Mouse (Mus musculus) hindbrain, embryonic 14.5 days (tissue): ENCODE data around the gene Alg2. TPM values are rescaled to one million over a fixed set of nuclear protein-coding genes. Genes with fewer than 3 reads are reported as not detected.

ENCODE experiments used
- ATAC-seq: fragments of 200-750 bp; cut with Nextera tagmentation; 2 replicates; pipeline ENCODE4 v1.8.0; 2017; ENCODE audit warnings: moderate number of reproducible peaks, mild to moderate bottlenecking, moderate TSS enrichment, moderate library complexity; ENCODE audit not compliant: low FRiP score
- DNase-seq: peaks from one replicate; pipeline ENCODE4 v3.0.0-alpha.2; 2015; ENCODE audit warnings: low spot score
- H3K27ac ChIP-seq: fragments of 300-500 bp; sonication (generic); 2 replicates; pipeline ENCODE4 v1.5.1; 2014; ENCODE audit warnings: mild to moderate bottlenecking, moderate library complexity
- H3K27me3 ChIP-seq: fragments of 300-500 bp; sonication (generic); 2 replicates; pipeline ENCODE4 v1.6.1; 2014; ENCODE audit warnings: mild to moderate bottlenecking, low read length, mixed read lengths; ENCODE audit not compliant: control insufficient read depth, insufficient read depth
- H3K36me3 ChIP-seq: fragments of 300-500 bp; sonication (generic); replicated peaks from 2 replicates; pipeline ENCODE4 v1.6.1; 2014; ENCODE audit not compliant: control insufficient read depth, insufficient read depth
- H3K4me1 ChIP-seq: fragments of 300-500 bp; sonication (generic); replicated peaks from 2 replicates; pipeline ENCODE4 v1.6.1; 2014; ENCODE audit warnings: antibody characterized with exemption, low read length, mixed read lengths; ENCODE audit not compliant: control insufficient read depth, insufficient read depth
- H3K4me2 ChIP-seq: fragments of 300-500 bp; sonication (generic); replicated peaks from 2 replicates; pipeline ENCODE4 v1.6.1; 2014; ENCODE audit warnings: mild to moderate bottlenecking, moderate library complexity
- H3K4me3 ChIP-seq: fragments of 300-500 bp; sonication (generic); replicated peaks from 2 replicates; pipeline ENCODE4 v1.5.1; 2014; ENCODE audit warnings: mild to moderate bottlenecking, low read length
- H3K9ac ChIP-seq: fragments of 300-500 bp; sonication (generic); 2 replicates; pipeline ENCODE4 v1.6.1; 2014
- H3K9me3 ChIP-seq: fragments of 300-500 bp; sonication (generic); 2 replicates; pipeline ENCODE4 v1.6.1; 2016; ENCODE audit warnings: low read length; ENCODE audit not compliant: control insufficient read depth
- WGBS: fragments of 180-500 bp; shearing (Covaris S2); extraction: QIAGEN DNeasy Blood & Tissue Kit; methylation state at CpG from one replicate; pipeline ENCODE4 v1.1.7; 2014; 5-methylcytosine and 5-hydroxymethylcytosine counted together
- polyA plus RNA-seq: library from polyadenylated mRNA; unstranded; fragments of >200 nt; fragmentation: Nextera tagmentation; extraction: Ambion mirVana; gene quantifications from 2 replicates; pipeline ENCODE4 v1.2.1, GENCODE M21; 2014

The Alg2 gene
- polyA plus RNA-seq, result 370 and 390 TPM in 2 replicates

DNA sequence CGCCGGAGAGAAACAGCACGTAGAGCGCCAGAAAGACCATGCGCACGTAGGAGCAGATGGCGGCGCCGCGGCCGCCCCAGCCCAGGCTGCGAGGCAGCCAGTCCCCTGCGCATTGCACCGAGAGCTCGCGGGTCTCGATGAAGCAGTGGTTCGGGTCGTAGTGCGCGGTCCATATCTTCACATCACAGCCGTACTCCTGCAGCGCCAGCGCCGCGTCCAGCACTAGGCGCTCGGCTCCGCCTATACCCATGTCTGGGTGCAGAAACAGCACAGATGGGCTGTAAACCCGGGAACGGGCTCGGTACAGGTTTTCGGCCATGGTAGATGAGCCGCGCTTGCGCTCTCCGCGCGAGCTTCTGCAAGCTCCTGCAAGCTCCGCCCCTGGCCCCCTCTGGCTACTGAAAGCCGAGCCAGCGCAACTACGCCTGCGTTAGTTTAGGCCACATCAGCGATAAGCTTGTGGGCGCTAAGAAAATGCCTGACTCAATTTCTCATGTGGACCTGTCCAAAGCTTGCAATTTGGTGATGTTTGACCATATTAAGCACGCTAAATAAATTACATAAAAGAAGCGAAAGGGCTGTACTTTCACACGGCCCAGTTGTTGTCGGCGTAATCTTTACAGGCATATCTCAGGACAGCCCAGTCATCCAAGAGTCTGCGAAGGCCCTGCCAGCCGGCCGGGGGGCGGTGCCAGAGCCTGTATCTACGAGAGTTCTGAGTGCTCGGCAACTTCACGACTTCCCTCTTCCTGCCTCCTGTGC is at the start of gene Alg2, which contains the start of gene Sec61b:
Gene Alg2, minus strand, starts transcription at position 366 of the 762 bp plus-strand sequence.
Gene Sec61b, plus strand, starts transcription at position 691 of the 762 bp plus-strand sequence.
- H3K4me2 ChIP-seq, result peak within 1 kb of the TSS; percentile 78
- H3K9me3 ChIP-seq, result peaks cover 8% of the 10 kb centered on the region
- ATAC-seq (peak; percentile 98), DNase-seq (peak; percentile 98)
- peak within 1 kb of the TSS; percentile 98 for H3K27ac ChIP-seq
- peak within 1 kb of the TSS; percentile 79 for H3K4me3 ChIP-seq
- WGBS, result under 1% methylated on average over 56 of the region's 58 CpGs
- no peaks in the 10 kb centered on the region for H3K27me3 ChIP-seq
- H3K9ac ChIP-seq, result peak within 1 kb of the TSS; percentile 91
- peaks cover 61% of the 10 kb centered on the region for H3K36me3 ChIP-seq
- H3K4me1 ChIP-seq, result peaks cover 22% of the 10 kb centered on the region

DNA sequence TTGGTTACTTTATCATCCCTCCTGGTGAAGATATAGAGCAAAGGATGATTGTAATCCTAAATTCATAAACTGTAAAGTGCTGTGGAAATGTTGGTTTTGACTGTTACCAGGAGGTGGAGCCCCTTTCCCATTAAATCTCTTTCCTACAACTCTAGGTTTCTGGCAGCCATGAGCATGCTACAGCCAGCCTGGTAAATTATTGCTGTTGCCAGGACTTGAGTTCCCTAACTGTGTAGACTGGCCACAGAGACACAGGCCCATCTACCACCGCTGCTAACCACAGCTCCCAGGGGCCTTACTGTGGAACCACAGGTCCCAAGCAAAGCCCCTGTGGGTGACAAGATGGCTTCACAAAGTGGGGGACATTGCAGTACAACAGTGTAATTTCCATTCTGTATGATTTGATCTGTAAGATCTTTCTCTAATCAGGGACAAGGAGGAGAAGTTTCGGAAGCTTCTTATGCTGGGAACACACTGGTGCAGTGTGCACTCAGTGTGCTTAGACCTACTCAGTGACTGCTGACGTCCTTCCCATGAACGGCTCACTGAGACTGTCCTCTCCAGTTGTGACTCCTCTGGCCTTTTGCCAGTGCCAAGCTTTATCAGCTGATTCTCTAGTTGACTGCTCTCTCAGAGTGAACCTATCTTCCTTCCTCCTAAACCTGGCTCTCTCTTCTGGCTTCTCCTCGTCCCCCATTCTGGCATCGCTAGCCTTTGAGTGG is 47.9 kb upstream of the Alg2 start:
- Histone ChIP-seq H3K27me3 (no peaks in the 10 kb centered on the region), H3K4me3 (no peak overlapping the region), H3K4me1 (no peaks in the 10 kb centered on the region), H3K9ac (no peak overlapping the region), H3K36me3 (no peaks in the 10 kb centered on the region), H3K27ac (no peak overlapping the region), H3K9me3 (0 out of 2 replicates have a peak, but pooled peaks cover 9% of the 10 kb centered on the region), H3K4me2 (no peak overlapping the region)
- 87% methylated on average over 6 of the region's 6 CpGs for WGBS
- ATAC-seq (peak; percentile 59), DNase-seq (peak; percentile 79)

- DNase-seq, result no peak
- WGBS, result 67% methylated on average over 4 of the region's 4 CpGs
- H3K4me3 ChIP-seq, result no peak overlapping the region
- H3K27ac ChIP-seq, result no peak overlapping the region
- H3K9me3 ChIP-seq, result 0 out of 2 replicates have a peak, but pooled peaks cover 3% of the 10 kb centered on the region
- no peak for ATAC-seq
- no peak overlapping the region for H3K9ac ChIP-seq
- no peaks in the 10 kb centered on the region for H3K4me1 ChIP-seq
- H3K4me2 ChIP-seq, result no peak overlapping the region
- H3K36me3 ChIP-seq, result no peaks in the 10 kb centered on the region
- no peaks in the 10 kb centered on the region for H3K27me3 ChIP-seq
Measured at GRCm38 (mm10) chr4:47520076-47520475, 45.9 kb upstream of the Alg2 start.

DNA sequence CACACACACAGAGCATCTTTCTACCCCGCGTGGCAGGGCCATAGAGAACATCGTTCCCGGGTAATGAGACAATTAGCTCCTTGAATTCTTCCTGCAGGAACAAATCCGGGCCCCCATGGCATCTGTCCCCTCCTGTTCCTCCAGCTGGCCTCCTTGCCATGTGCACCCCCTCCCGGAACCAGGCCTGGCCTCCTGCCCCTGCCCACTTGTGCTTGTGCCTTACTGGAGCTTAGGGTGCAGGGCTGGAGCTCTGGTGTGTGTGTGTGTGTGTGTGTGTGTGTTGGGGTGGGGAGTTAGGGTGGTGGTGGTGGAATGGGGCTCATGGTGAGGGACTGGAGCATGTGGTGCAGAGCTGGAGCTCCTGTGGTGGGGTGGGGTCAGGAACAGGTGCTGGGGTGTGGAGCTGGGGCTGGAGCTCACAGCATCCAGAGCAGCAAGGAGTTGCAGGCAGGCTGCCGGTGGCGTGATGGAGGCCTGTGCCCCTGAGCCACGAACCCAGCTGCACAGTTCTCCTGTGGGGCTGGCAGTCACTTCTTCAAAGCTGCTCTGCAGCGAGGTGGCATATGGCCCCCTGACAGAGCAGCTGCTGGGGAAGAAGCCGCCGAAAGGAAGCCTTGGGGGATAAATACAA is 44.5 kb upstream of the Alg2 start:
- WGBS, result 31% methylated on average over 12 of the region's 12 CpGs
- Histone ChIP-seq H3K36me3 (no peaks in the 10 kb centered on the region), H3K4me2 (no peak overlapping the region; the same call in 1 of the 2 replicates), H3K27ac (peak overlapping the region; percentile 32; the same call in 1 of the 2 replicates), H3K4me1 (no peaks in the 10 kb centered on the region), H3K9ac (no peak overlapping the region), H3K9me3 (no peaks in the 10 kb centered on the region), H3K27me3 (no peaks in the 10 kb centered on the region), H3K4me3 (no peak overlapping the region)
- peak; percentile 61 for ATAC-seq
- DNase-seq, result no peak

DNA sequence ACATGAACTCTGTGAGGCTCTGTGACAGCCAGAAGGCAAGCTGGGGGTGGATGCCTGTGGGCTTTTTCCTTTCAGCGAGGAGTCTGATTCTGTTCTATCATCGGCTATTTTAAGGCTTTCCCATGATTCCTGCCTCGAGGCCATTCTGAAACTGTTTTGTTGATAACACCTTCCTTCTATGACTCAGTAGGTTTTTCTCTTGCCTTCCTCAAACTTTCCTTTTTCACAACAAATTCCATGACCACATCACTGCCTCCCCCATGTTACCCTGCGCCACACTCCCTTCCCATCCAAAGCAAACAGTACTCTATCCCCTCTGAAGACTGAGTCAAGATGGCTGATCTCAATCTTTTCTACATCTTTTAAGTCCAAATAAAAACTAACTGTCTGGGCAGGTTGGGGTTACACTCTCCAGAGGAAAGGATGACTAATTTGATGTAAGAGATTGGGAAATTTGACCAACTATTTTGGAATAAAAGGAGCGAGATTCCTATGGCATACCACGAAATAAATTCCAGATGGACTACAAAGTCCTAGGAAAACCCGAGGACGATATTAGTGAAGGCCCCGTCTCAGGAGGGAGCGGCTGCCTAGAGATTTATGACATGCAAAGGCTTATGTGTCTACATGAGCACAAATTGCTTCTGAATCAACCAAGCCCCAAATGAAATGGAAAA is 30.8 kb upstream of the Alg2 start:
- H3K9ac ChIP-seq, result no peak overlapping the region
- no peak overlapping the region for H3K4me2 ChIP-seq
- 91% methylated on average over 10 of the region's 10 CpGs for WGBS
- no peak for ATAC-seq
- DNase-seq, result no peak
- H3K27ac ChIP-seq, result no peak overlapping the region
- H3K4me3 ChIP-seq, result no peak overlapping the region
- no peaks in the 10 kb centered on the region for H3K4me1 ChIP-seq
- no peaks in the 10 kb centered on the region for H3K36me3 ChIP-seq
- H3K9me3 ChIP-seq, result no peaks in the 10 kb centered on the region
- no peaks in the 10 kb centered on the region for H3K27me3 ChIP-seq

- no peak for ATAC-seq
Measured at GRCm38 (mm10) chr4:47503045-47503444, 28.9 kb upstream of the Alg2 start.

DNA sequence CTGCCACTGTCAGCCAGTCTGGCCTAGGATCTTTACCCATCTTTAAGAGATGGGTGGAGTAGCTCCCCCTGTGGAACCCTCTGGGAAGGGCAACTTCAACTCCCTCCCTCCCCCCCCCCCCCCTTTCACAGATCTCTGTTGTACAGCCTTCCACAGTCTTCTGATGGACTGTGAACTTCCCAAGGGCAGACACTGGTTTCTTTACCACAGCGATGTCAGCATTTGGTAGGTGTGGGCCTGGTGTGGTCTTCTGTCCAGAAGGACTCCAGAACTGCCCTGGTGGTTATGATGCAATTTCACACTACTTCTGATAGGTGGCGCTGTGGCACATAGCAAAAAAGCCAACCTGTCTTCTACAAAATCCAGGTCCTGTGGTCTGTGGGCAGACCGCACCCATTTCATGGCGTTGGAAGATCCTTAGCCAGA is 28.4 kb upstream of the Alg2 start:
- Histone ChIP-seq H3K4me3 (no peak overlapping the region), H3K27ac (no peak overlapping the region), H3K27me3 (no peaks in the 10 kb centered on the region), H3K36me3 (no peaks in the 10 kb centered on the region), H3K9me3 (no peaks in the 10 kb centered on the region), H3K9ac (no peak overlapping the region), H3K4me1 (no peaks in the 10 kb centered on the region), H3K4me2 (no peak overlapping the region)
- ATAC-seq (no peak), DNase-seq (peak; percentile 68)
- WGBS, result 32% methylated on average over 4 of the region's 4 CpGs

More at GRCm38 (mm10) chr4:47503045-47503444, 28.9 kb upstream of the Alg2 start:
- 86% methylated on average over 6 of the region's 6 CpGs for WGBS
- no peak overlapping the region for H3K4me3 ChIP-seq
- DNase-seq, result peak; percentile 56
- H3K4me2 ChIP-seq, result no peak overlapping the region
- H3K27me3 ChIP-seq, result no peaks in the 10 kb centered on the region
- no peak overlapping the region for H3K27ac ChIP-seq
- H3K9me3 ChIP-seq, result no peaks in the 10 kb centered on the region
- H3K9ac ChIP-seq, result no peak overlapping the region
- no peaks in the 10 kb centered on the region for H3K4me1 ChIP-seq
- no peaks in the 10 kb centered on the region for H3K36me3 ChIP-seq

- Histone ChIP-seq H3K4me3 (no peak overlapping the region), H3K36me3 (no peaks in the 10 kb centered on the region), H3K9ac (no peak overlapping the region), H3K4me1 (no peaks in the 10 kb centered on the region), H3K27ac (no peak overlapping the region), H3K27me3 (no peaks in the 10 kb centered on the region), H3K9me3 (no peaks in the 10 kb centered on the region), H3K4me2 (no peak overlapping the region)
- no peak for DNase-seq
- ATAC-seq, result no peak
- WGBS, result 81% methylated on average over 10 of the region's 10 CpGs
Measured at GRCm38 (mm10) chr4:47499121-47499545, 25.0 kb upstream of the Alg2 start.
